Mouse (Mus musculus): ENCODE data around the gene Pou5f2. TPM values are rescaled to one million over a fixed set of nuclear protein-coding genes. Genes with fewer than 3 reads are reported as not detected.

Pou5f2 gene
- polyA plus RNA-seq, 2 experiments, result 0.03 to 0.06 TPM

GRCm38 (mm10) chr13:78037203-78037602 is 12.5 kb downstream of the Pou5f2 start:
- Histone ChIP-seq H3K9ac (replicated peaks) (no peak overlapping the region), H3K4me1 (replicated peaks; ENCODE audit: control insufficient read depth in 2 of 2, insufficient read depth in 2 of 2, low read length in 1 of 2) (no peaks in the 10 kb centered on the region), H3K27me3 (ENCODE audit: control insufficient read depth, insufficient read depth, low read length) (no peaks in the 10 kb centered on the region), H3K36me3 (replicated peaks; ENCODE audit: control insufficient read depth, insufficient read depth, low read depth) (no peaks in the 10 kb centered on the region), H3K4me3 (ENCODE audit: insufficient read depth in 1 of 2, low read depth in 2 of 2, low read length in 2 of 2) (no peak overlapping the region), H3K27ac (no peak overlapping the region), H3K4me2 (ENCODE audit: low read depth) (no peak overlapping the region), H3K9me3 (ENCODE audit: control insufficient read depth, low read length) (no peaks in the 10 kb centered on the region)
- 89% methylated on average over 1 of the region's 1 CpGs for WGBS (ENCODE audit: insufficient replicate concordance)
- ATAC-seq (ENCODE audit: insufficient read depth), result no peak
- TF ChIP-seq CTCF (IDR thresholded peaks at IDR 0.05; ENCODE audit: low read depth) (no peak), EP300 (IDR thresholded peaks at IDR 0.05; ENCODE audit: low read depth) (no peak)
- no peak for DNase-seq (ENCODE audit: low read depth in 3 of 3, low spot score in 3 of 3)

GRCm38 (mm10) chr13:78043203-78043602 is 18.5 kb downstream of the Pou5f2 start:
- ATAC-seq (ENCODE audit: insufficient read depth) (no peak), DNase-seq (ENCODE audit: low read depth in 3 of 3, low spot score in 3 of 3) (no peak)
- H3K27me3 ChIP-seq (ENCODE audit: control insufficient read depth, insufficient read depth, low read length), result no peaks in the 10 kb centered on the region

GRCm38 (mm10) chr13:78045116-78045515 is 20.4 kb downstream of the Pou5f2 start:
- no peak overlapping the region for H3K9ac ChIP-seq (replicated peaks)
- no peak overlapping the region for H3K4me3 ChIP-seq (ENCODE audit: insufficient read depth in 1 of 2, low read depth in 2 of 2, low read length in 2 of 2)
- TF ChIP-seq CTCF (IDR thresholded peaks at IDR 0.05; ENCODE audit: low read depth) (no peak), EP300 (IDR thresholded peaks at IDR 0.05; ENCODE audit: low read depth) (no peak)
- DNase-seq (ENCODE audit: low read depth in 3 of 3, low spot score in 3 of 3), result no peak
- no peak overlapping the region for H3K27ac ChIP-seq
- H3K4me1 ChIP-seq (replicated peaks; ENCODE audit: control insufficient read depth in 2 of 2, insufficient read depth in 2 of 2, low read length in 1 of 2), result no peaks in the 10 kb centered on the region
- no peak for ATAC-seq (ENCODE audit: insufficient read depth)
- no peaks in the 10 kb centered on the region for H3K36me3 ChIP-seq (replicated peaks; ENCODE audit: control insufficient read depth, insufficient read depth, low read depth)
- no peaks in the 10 kb centered on the region for H3K9me3 ChIP-seq (ENCODE audit: control insufficient read depth, low read length)
- no peak overlapping the region for H3K4me2 ChIP-seq (ENCODE audit: low read depth)
- WGBS (ENCODE audit: insufficient replicate concordance), result 62% methylated on average over 5 of the region's 5 CpGs
- no peaks in the 10 kb centered on the region for H3K27me3 ChIP-seq (ENCODE audit: control insufficient read depth, insufficient read depth, low read length)

More at GRCm38 (mm10) chr13:78043203-78043602, 18.5 kb downstream of the Pou5f2 start:
- 37% methylated on average over 6 of the region's 6 CpGs for WGBS (ENCODE audit: insufficient replicate concordance)
- no peak for TF ChIP-seq EP300 (IDR thresholded peaks at IDR 0.05; ENCODE audit: low read depth)
- TF ChIP-seq CTCF (IDR thresholded peaks at IDR 0.05; ENCODE audit: low read depth), result no peak
- Histone ChIP-seq H3K4me1 (replicated peaks; ENCODE audit: control insufficient read depth in 2 of 2, insufficient read depth in 2 of 2, low read length in 1 of 2) (no peaks in the 10 kb centered on the region), H3K9ac (replicated peaks) (no peak overlapping the region), H3K4me2 (ENCODE audit: low read depth) (no peak overlapping the region), H3K27ac (no peak overlapping the region), H3K36me3 (replicated peaks; ENCODE audit: control insufficient read depth, insufficient read depth, low read depth) (no peaks in the 10 kb centered on the region), H3K4me3 (ENCODE audit: insufficient read depth in 1 of 2, low read depth in 2 of 2, low read length in 2 of 2) (no peak overlapping the region), H3K9me3 (ENCODE audit: control insufficient read depth, low read length) (no peaks in the 10 kb centered on the region)

Other genes with a start within 250 kb of the Pou5f2 start
- 1.4 and 2.7 TPM in 2 replicates for gene Nr2f1, start 174.9 kb downstream of the Pou5f2 start, polyA plus RNA-seq (2012; rRNA removed)
- 0.44 TPM in 2 replicates for gene Nr2f1, start 174.9 kb downstream of the Pou5f2 start, polyA plus RNA-seq (2014; fragmentation: Nextera tagmentation; extraction: Ambion mirVana)